Mouse (Mus musculus): ENCODE results near the gene Fgfr2.

GRCm38 (mm10) chr7:133047287-133047686, 75.9 kb downstream of the Fgfr2 start:
- TF ChIP-seq CTCF (conservative IDR thresholded peaks at IDR 0.05; ENCODE audit: low read length) (no peak), POU5F1 (IDR thresholded peaks at IDR 0.05; ENCODE audit: borderline replicate concordance, low read length) (no peak), NANOG (IDR thresholded peaks at IDR 0.05; ENCODE audit: borderline replicate concordance, low read length) (no peak)

Measured in E14TG2a.4 (cell line).